Mouse (Mus musculus): ENCODE measurements around the gene Prcc.

GRCm38 (mm10) chr3:87884291-87884690 lies 1.1 kb downstream of the Prcc start:
- no peak for TF ChIP-seq CTCF (IDR thresholded peaks at IDR 0.05; ENCODE audit: insufficient read depth, low read length)
- no peak for TF ChIP-seq POLR2A (IDR thresholded peaks at IDR 0.05; ENCODE audit: borderline replicate concordance, extremely low read depth, low read depth, low read length)
